Mouse (Mus musculus) lung, postnatal 36 days (tissue): ENCODE measurements around the gene Commd1.

ENCODE experiments used
- DNase-seq: peaks from one replicate; pipeline ENCODE4 v3.0.0; 2022; ENCODE audit warnings: mixed read lengths

The Commd1 gene

GRCm38 (mm10) chr11:22989786-22990185, 7.6 kb upstream of the Commd1 start:
- no peak for DNase-seq

GRCm38 (mm10) chr11:22987357-22987756, 5.2 kb upstream of the Commd1 start:
- peak; percentile 83 for DNase-seq

GRCm38 (mm10) chr11:22985510-22985909, 3.3 kb upstream of the Commd1 start:
- no peak for DNase-seq

- DNase-seq, result no peak
Measured at GRCm38 (mm10) chr11:22982846-22983245, 664 bp upstream of the Commd1 start.

GRCm38 (mm10) chr11:22981543-22981950, 635 bp downstream of the Commd1 start:
- no peak for DNase-seq

- no peak for DNase-seq
Measured at GRCm38 (mm10) chr11:22981041-22981440, 1.1 kb downstream of the Commd1 start.

GRCm38 (mm10) chr11:22979221-22979620, 3.0 kb downstream of the Commd1 start:
- DNase-seq, result peak; percentile 13

- DNase-seq, result no peak
Measured at GRCm38 (mm10) chr11:22978711-22979110, 3.5 kb downstream of the Commd1 start.

- DNase-seq, result no peak
Measured at GRCm38 (mm10) chr11:22978215-22978614, 4.0 kb downstream of the Commd1 start.

- DNase-seq, result peak; percentile 9
Measured at GRCm38 (mm10) chr11:22973599-22973998, 8.6 kb downstream of the Commd1 start.

- DNase-seq, result peak; percentile 94
Measured at GRCm38 (mm10) chr11:22972746-22973526, 9.2 kb downstream of the Commd1 start.

- DNase-seq, result peak; percentile 89
Measured at GRCm38 (mm10) chr11:22971835-22972709, 10.1 kb downstream of the Commd1 start, which contains the start of gene Zrsr1. Zrsr1 (plus strand) TSS chr11:22972005.

GRCm38 (mm10) chr11:22970546-22970945, 11.6 kb downstream of the Commd1 start:
- no peak for DNase-seq

- peak; percentile 46 for DNase-seq
Measured at GRCm38 (mm10) chr11:22969486-22969885, 12.7 kb downstream of the Commd1 start.

GRCm38 (mm10) chr11:22965503-22965902, 16.7 kb downstream of the Commd1 start:
- DNase-seq, result peak; percentile 15

GRCm38 (mm10) chr11:22964401-22964800, 17.8 kb downstream of the Commd1 start:
- peak; percentile 16 for DNase-seq

GRCm38 (mm10) chr11:22962101-22962500, 20.1 kb downstream of the Commd1 start:
- no peak for DNase-seq

- peak; percentile 40 for DNase-seq
Measured at GRCm38 (mm10) chr11:22957791-22958374, 24.3 kb downstream of the Commd1 start.

GRCm38 (mm10) chr11:22956830-22957229, 25.4 kb downstream of the Commd1 start:
- DNase-seq, result peak; percentile 80

- DNase-seq, result no peak
Measured at GRCm38 (mm10) chr11:22956346-22956745, 25.8 kb downstream of the Commd1 start.

GRCm38 (mm10) chr11:22952668-22953067, 29.5 kb downstream of the Commd1 start:
- DNase-seq, result no peak

- DNase-seq, result no peak
Measured at GRCm38 (mm10) chr11:22950131-22950530, 32.1 kb downstream of the Commd1 start.

GRCm38 (mm10) chr11:22949101-22949500, 33.1 kb downstream of the Commd1 start:
- DNase-seq, result no peak
